ENCODE assay signal across 10 mouse cellular contexts in genomic region chr6:97535763-97536445, GRCm38 (mm10).
DNase-seq lines count a peak whose midpoint lies in the region; ATAC-seq lines count a peak whose summit lies in the region.
"Had no signal": no experiment of that assay in that cellular context is flagged by ENCODE, and none has a peak within 500 bp of the region (broad histone marks: within the 10 kb centered on the region; RNA-seq: fewer than 3 reads in every experiment).

No protein-coding gene starts in this region.

- no peaks in the 10 kb centered on the region for H3K4me1 ChIP-seq in forebrain, embryonic 11.5 days (replicated peaks; ENCODE audit: control insufficient read depth, insufficient read depth, low read length)
- H3K4me1 ChIP-seq in forebrain, embryonic 10.5 days, result no peaks in the 10 kb centered on the region; the same call in 1 of the 2 replicates
- peaks cover 39% of the 10 kb centered on the region for H3K4me1 ChIP-seq in forebrain, embryonic 15.5 days
- 0 out of 2 replicates have a peak, but pooled peaks cover 3% of the 10 kb centered on the region for H3K4me1 ChIP-seq in limb, embryonic 10.5 days
- H3K4me1 ChIP-seq: heart, embryonic 15.5 days had no signal

- H3K9ac ChIP-seq in forebrain, embryonic 11.5 days (ENCODE audit: low read length), result no peak overlapping the region
- H3K9ac ChIP-seq in forebrain, embryonic 15.5 days (replicated peaks), result no peak overlapping the region
- H3K9ac ChIP-seq: heart, embryonic 15.5 days had no signal

- 82% methylated on average over 9 of the region's 9 CpGs for WGBS in forebrain, embryonic 11.5 days
- WGBS in forebrain, embryonic 10.5 days, result 92% methylated on average over 9 of the region's 9 CpGs
- WGBS in forebrain, embryonic 15.5 days, result 32% methylated on average over 9 of the region's 9 CpGs
- WGBS in limb, embryonic 10.5 days, result 95% methylated on average over 9 of the region's 9 CpGs

- H3K4me2 ChIP-seq in forebrain, embryonic 11.5 days (ENCODE audit: low read depth, low read length, severe bottlenecking), result no peak overlapping the region
- H3K4me2 ChIP-seq in forebrain, embryonic 15.5 days (replicated peaks), result no peak overlapping the region
- H3K4me2 ChIP-seq: heart, embryonic 15.5 days had no signal

- H3K27ac ChIP-seq in forebrain, embryonic 11.5 days (ENCODE audit: low read depth, low read length), result 0 out of 2 replicates have a peak overlapping the region, but pooled peaks have one; percentile 25
- H3K27ac ChIP-seq in forebrain, embryonic 10.5 days, result no peak overlapping the region
- H3K27ac ChIP-seq in forebrain, embryonic 15.5 days (replicated peaks), result peak overlapping the region; percentile 85
- H3K27ac ChIP-seq in limb, embryonic 10.5 days, result no peak overlapping the region
- H3K27ac ChIP-seq: heart, embryonic 15.5 days had no signal

- no peaks in the 10 kb centered on the region for H3K27me3 ChIP-seq in forebrain, embryonic 11.5 days (ENCODE audit: control insufficient read depth, insufficient read depth, low read length)
- no peaks in the 10 kb centered on the region for H3K27me3 ChIP-seq in forebrain, embryonic 10.5 days (ENCODE audit: poor library complexity, severe bottlenecking)
- no peaks in the 10 kb centered on the region for H3K27me3 ChIP-seq in forebrain, embryonic 15.5 days
- H3K27me3 ChIP-seq in limb, embryonic 10.5 days (ENCODE audit: low read depth, poor library complexity, severe bottlenecking), result no peaks in the 10 kb centered on the region

- DNase-seq in forebrain, embryonic 11.5 days (ENCODE audit: low spot score), result no peak
- no peak for DNase-seq in forebrain, embryonic 10.5 days (ENCODE audit: extremely low spot score, low spot score)
- peak; percentile 91 for DNase-seq in Muller cell, postnatal 12 days (ENCODE audit: inconsistent ontology term)
- DNase-seq in layer of hippocampus, postnatal 10 days (ENCODE audit: low spot score in 2 of 2), result peak; percentile 78 to 80
- DNase-seq in adrenal gland, postnatal 36 days, result no peak
- no peak for DNase-seq in limb, embryonic 10.5 days (ENCODE audit: low spot score)
- DNase-seq: lung, postnatal 36 days had no signal

- no peak overlapping the region for H3K4me3 ChIP-seq in forebrain, embryonic 11.5 days (ENCODE audit: low read depth, low read length)
- H3K4me3 ChIP-seq in forebrain, embryonic 10.5 days, result no peak overlapping the region
- no peak overlapping the region for H3K4me3 ChIP-seq in forebrain, embryonic 15.5 days
- no peak overlapping the region for H3K4me3 ChIP-seq in limb, embryonic 10.5 days
- H3K4me3 ChIP-seq: heart, embryonic 15.5 days had no signal

- ATAC-seq in forebrain, embryonic 11.5 days (replicated peaks; ENCODE audit: low FRiP score), result no peak
- ATAC-seq in forebrain, embryonic 15.5 days (replicated peaks), result peak; percentile 93
- no peak for ATAC-seq in erythroblast, adult 5-6 weeks (replicated peaks; ENCODE audit: low FRiP score, poor library complexity, severe bottlenecking)

- H3K9me3 ChIP-seq in forebrain, embryonic 11.5 days (ENCODE audit: control insufficient read depth, low read length), result no peaks in the 10 kb centered on the region
- no peaks in the 10 kb centered on the region for H3K9me3 ChIP-seq in forebrain, embryonic 10.5 days
- H3K9me3 ChIP-seq in forebrain, embryonic 15.5 days, result no peaks in the 10 kb centered on the region
- no peaks in the 10 kb centered on the region for H3K9me3 ChIP-seq in limb, embryonic 10.5 days (replicated peaks)
- H3K9me3 ChIP-seq: heart, embryonic 15.5 days had no signal

- H3K36me3 ChIP-seq in forebrain, embryonic 11.5 days (ENCODE audit: control insufficient read depth, insufficient read depth, low read length), result no peaks in the 10 kb centered on the region
- H3K36me3 ChIP-seq in forebrain, embryonic 10.5 days (replicated peaks), result no peaks in the 10 kb centered on the region
- H3K36me3 ChIP-seq in forebrain, embryonic 15.5 days, result no peaks in the 10 kb centered on the region
- H3K36me3 ChIP-seq in limb, embryonic 10.5 days, result no peaks in the 10 kb centered on the region
- H3K36me3 ChIP-seq: heart, embryonic 15.5 days had no signal

Comparison
In these comparisons a context has a peak if more than half of its experiments do, and no peak if none do; other contexts are left out.
1. H3K27ac ChIP-seq: peak in forebrain, embryonic 11.5 days (single experiment) and forebrain, embryonic 15.5 days (single experiment); none in forebrain, embryonic 10.5 days (single experiment) and limb, embryonic 10.5 days (single experiment).
2. DNase-seq: peak in Muller cell, postnatal 12 days (single experiment) and layer of hippocampus, postnatal 10 days (2 of 2); none in forebrain, embryonic 11.5 days (single experiment), forebrain, embryonic 10.5 days (single experiment), adrenal gland, postnatal 36 days (0 of 2) and limb, embryonic 10.5 days (single experiment).